Mouse (Mus musculus) left cerebral cortex, adult 18-20 months (tissue): ENCODE measurements around the gene Isx. TPM values are rescaled to one million over a fixed set of nuclear protein-coding genes. Genes with fewer than 3 reads are reported as not detected.

Experiments used
- DNase-seq, 2 experiments: peaks; one replicate each; pipeline ENCODE4 v3.0.0; 2021 to 2022; ENCODE audit warnings: low spot score in 2 of 2, mixed read lengths in 1 of 2
- total RNA-seq, 2 experiments: library from RNA; stranded (reverse); gene quantifications; 2 replicates each; pipeline ENCODE4 v1.2.3; 2021

Isx gene
- total RNA-seq, 2 experiments from 2014 or later = 0.37 TPM; not detected in 1

DNA sequence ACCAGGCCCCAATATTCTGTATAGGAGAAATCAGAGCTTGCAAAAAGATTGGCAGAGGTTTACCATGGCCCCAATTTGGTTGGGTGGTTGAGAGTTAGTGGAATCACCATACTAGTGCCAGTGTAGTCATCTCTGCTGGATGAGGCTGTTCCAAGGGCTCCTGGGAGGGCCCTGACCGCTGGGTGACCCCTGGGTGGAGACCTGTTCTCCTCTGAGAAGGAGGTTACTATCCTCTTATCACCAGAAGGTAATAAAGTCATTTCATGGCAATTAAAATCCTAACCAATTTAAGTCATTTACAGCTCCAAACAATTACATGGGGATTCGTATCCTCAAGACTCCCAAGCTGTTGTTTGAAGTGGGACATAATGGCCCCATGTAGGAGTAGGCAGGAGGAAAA is 24.3 kb downstream of the Isx start:
- no peak for DNase-seq

DNA sequence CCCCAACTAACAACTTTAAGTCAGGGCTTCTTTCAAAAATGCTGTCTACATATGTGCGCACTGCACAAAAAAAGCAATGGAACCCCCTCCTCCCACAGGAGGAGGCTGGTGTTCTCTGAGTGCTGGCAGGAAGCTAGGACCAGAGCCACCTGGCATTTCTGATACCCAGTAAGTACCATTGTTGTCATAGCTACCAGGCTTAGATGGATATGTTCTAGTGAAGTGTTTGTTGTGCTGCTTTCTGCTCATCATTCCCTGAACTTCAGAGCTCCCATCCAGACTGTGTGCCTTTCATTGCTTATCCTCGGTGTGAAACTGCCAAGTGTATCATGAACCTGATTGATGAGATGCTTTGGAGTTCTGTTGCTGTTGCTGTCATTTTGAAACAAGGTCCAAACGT is 26.8 kb downstream of the Isx start:
- peak; percentile 50 to 65 for DNase-seq

DNA sequence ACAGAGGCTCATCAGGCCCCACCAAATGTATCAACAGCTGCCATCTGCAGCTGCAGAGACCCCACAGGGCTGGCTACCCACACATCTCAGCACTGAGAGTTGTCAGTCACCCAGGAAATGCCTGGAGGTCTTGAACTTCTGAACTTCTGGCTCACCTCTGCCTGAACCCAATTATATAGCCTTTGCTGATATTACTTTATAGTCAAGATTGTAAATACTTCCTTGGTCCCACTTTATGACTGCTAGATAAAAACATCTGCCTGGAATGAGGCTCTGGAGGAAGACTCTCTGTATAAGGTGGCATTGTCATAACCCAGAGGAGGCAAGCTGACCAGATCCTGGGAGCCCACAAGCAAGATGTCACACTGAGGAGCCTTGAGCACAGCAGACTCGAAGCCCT is 28.8 kb downstream of the Isx start:
- DNase-seq = no peak

DNA sequence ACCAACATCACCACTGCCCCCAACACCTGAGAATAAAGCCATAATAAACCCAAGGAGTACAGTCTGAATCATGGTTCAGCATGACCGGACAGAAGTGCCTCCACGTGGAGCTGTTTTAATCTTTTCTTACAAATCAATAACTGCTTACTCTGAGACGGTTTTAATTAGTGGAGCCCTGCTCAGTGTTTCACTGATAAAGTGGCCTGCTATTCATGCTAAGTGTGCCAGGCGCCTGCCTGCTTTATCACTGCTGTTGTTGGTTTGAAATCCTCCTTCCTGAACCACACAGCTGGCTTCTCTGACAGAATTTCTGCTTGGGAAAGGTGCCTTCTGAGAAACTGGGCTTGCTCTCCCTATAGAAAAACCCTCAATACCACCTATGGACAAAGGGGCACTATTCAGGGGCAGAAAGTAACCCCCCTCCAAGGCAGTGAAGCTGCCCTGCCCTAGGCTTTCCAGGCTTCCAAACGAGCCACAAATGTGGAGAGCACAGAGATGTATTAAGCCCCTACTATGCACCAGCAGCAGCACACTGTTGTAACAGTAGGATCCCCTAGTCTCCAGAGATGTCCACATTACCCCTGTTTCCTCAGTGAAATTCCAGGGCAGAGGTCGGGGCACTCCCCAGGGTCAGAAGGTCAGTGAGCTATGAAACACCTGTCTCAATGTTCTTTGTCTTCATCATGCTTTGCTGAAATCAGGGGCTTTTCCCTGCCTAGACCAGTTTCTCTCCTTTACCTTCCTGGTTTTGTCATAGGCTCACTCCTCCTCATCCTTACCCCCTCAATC is 30.3 kb downstream of the Isx start:
- DNase-seq = no peak

DNA sequence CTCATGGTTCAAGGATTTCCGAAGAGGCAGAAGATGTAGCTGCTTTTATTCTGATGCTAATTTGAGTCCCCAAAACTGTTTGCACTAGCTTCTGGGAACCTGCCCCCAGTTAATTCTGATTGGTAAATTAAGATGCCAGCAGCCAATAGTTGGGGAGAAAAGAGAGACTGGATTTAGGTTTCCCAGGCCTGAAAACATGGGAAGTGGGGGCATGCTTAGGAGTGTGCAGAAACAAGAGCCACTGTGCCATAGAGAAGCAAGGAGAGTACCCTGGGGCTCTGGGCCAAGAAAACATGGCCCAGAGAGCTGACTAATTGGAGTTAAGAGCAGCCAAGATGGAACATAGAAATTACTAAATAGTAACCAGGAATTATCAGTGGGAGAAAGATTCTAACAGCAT is 33.4 kb downstream of the Isx start:
- no peak for DNase-seq

DNA sequence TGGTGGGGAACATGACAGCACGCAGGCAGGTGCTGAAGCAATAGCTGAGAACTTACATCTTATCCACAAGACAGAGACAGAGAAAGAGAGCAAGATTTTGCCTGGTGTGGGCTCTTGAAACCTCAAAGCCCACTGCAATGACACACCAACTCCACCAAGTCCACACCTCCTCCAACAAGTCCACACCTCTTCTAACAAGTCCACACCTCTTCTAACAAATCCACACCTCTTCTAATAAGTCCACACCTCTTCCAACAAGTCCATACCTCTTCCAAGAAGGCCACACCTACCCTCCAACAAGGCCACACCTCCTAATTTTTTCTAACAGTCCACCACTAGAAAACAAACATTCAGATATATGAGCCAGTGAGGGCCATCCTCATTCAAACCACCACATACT is 37.7 kb downstream of the Isx start:
- no peak for DNase-seq

DNA sequence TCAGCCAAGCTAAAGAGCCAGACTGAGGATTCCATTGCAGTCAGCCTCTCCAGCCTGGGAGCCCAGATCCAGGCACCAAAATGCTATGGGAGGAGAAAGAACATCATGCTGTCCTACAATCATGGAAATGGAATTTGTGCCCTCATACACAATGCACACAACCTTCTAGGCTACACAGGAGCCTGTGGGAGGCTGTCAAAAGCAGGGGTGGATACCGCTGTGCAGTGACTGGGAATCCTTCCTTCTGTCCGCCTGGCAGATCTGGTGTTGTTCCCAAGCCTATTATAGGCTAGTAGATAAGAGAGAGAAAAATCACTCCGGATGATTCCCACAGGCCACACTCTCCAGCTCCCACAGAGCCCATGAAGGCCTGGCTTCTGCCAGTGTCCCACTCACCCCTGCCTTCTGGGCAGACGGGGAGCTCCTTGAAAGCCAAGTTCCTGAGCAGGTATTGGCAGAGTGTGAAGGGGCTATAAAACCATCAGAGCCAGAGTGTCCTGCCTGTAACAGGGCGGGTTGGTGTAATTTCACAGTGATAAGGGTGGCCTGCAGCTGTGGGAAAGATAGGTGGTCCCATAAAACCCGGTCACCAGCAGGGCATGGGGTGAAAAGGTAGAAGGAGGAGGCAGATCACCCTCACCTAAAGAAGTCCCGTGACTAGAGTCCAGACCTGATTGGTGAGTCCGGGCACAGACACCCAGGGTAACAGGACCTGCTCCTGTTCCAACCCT is 47.9 kb downstream of the Isx start:
- DNase-seq = peak; percentile 36 to 61

DNA sequence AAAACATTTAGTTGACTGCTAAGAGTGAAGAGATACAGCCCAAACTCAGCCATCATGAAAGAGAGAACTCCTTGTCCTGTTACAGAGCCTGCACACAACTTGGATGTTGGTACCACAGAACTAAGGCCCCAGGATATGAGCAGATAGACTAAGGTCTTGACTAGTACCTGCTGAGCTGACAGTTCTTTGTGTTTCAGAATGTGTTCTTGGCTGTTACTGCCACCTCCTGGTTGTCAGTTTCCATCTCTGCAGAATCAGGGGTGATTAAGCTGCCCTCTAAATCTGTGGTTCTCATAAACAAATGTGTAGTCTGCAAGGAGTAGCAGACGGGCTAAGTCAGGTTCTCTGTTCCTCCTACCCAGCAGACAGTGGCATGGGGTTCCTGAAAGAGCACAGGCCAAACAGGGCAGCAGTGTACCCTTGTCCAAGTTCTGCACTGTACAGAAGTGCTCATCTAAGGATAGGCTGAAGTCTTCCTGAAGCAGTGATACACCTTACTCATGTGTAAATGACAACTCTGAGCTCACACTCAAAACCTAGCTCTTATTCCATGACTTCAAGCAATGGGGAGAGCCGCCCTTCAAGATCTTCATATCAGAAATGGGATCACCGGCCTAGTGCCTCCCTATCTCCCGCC is 49.0 kb downstream of the Isx start:
- peak; percentile 49 to 61 for DNase-seq

DNA sequence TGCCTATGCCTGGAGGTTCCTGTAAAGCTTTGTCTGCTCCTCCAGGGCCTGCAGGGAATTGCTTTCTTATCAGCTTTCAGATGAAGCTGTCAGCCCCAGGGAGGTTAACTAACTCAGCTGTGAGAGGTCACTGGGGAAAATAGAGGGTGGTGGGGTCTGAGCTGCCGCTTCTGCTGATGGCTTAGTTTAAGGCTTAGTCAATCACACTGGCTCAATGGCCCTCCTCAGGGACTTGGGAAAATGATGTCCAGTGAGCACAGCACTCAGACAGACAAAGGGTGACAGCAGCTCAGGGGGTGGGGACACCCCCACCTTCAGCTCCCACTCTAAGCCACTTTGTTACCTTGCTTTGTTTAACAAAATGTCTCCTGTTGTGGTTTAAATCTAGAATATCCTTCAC is 55.0 kb downstream of the Isx start:
- no peak for DNase-seq

DNA sequence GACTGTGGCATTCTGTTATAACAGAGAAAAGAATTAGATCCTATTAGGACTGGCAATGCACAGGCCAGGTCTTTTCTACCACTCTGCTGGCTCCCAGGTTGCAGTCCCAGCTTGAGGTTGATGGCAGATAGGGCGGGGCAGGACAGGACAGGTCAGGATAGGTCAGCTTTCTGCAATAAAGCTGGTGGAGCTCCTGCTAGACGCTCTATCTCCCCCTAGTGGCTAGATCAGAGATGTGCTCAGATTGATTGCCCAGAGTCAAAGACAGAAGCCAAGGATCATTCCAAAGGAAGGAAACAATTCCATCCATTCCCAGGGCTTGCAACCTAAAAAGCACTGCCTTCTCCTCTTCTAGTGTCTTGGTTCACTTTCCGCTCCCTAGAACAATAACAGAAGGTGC is 57.8 kb downstream of the Isx start:
- DNase-seq = peak; percentile 23 to 31

DNA sequence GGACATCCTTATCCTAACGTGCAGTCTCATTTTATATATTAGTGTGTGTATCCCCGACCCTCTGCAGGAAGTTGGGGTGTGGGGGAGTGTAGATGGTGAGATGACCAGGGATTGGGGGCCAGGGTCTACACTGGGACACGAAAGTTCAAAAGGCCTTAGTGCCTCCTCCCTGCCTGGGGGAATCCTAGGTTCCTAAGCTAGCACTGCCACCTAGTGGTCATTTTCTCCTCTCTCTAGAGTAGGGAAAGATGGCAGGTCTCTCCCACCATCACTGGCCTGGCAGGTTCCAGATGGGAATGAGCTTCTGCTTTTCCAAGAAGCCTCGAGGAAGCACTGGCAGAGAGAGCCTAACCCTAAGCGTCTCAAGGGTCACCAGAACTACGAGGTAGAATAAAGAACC is 62.3 kb downstream of the Isx start:
- peak; percentile 54 to 78 for DNase-seq

DNA sequence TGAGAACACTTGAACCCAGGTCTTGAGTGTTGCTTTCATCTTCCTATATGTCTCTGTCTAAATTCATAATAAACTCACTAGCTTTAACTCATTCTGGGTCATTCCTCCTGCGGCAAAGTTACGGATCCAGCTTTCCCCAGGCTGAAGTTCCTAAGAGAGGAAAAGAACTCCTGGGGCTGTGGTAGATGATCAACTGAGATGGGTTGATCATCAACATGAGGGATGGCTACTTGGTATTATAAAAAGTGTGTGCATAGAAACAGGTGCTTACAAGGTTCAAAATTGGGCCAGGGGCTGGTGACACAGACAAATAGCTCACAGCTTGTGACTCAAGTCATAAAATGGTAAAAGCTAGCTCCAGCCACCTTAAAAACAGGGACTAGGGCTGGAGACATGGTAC is 63.7 kb downstream of the Isx start:
- no peak for DNase-seq

DNA sequence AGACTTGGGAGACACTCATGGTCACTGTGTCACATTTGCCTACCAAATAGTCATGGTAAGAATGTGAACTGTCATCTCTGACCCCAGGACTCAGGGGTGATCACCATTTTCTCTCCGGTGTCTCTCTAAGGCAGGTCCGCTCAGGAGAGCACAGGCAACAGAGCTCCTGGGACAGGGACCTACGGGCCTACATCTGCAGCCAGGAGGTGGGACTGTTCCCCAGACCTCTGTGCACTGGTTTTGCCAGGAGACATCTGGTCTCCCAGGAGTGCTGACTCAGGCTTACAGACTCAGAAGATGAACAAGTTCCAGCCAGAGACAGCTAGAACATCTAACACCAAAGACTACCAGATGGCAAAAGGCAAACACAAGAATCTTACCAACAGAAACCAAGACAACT is 69.1 kb downstream of the Isx start:
- no peak for DNase-seq

Other genes starting within 250 kb of the Isx start
- gene Hmgxb4, start 120.2 kb downstream of the Isx start, total RNA-seq = 10 to 100 TPM; 23.2 to 26.1 TPM
- 10 to 100 TPM; 39.8 to 46.3 TPM for gene Tom1, start 160.5 kb downstream of the Isx start, total RNA-seq
- gene Hmox1, start 220.4 kb downstream of the Isx start, total RNA-seq = 1 to 10 TPM; 4.3 to 5.1 TPM
- 1 to 10 TPM; 8.3 to 8.5 TPM for gene Mcm5, start 236.4 kb downstream of the Isx start, total RNA-seq